Mouse (Mus musculus): ENCODE results near the gene Olfr1341. TPM values are rescaled to one million over a fixed set of nuclear protein-coding genes. Genes with fewer than 3 reads are reported as not detected.
A peak's percentile ranks its signal among the peaks of the same experiment; 100 is the strongest.

The Olfr1341 gene
- not detected in 2 replicates for polyA plus RNA-seq (2015; fragmentation: Nextera tagmentation; extraction: Ambion mirVana)

DNA sequence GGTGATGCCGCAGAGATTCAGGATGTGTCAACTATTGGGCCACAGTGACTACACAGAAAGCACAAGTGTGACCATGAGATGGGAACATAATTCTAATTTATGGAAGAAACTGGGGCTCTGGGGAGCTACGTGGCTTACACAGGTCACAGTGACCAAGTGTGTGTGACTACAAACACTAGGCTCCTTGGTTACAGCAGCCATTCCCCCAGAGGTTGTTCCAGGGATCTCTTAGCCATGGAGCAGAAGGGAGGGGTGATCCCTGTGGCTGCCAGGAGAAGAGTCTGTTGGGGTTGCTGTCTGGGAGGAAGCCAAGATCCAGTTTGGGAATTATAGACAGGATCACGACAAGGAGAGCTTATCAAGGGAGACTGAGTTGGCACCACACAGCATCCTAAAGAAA is at the start of gene Olfr1341:
Olfr1341 (plus strand) TSS at position 301 of the 400 bp plus-strand sequence.
- Histone ChIP-seq H3K9me3 (no peaks in the 10 kb centered on the region), H3K36me3 (no peaks in the 10 kb centered on the region), H3K27me3 (no peaks in the 10 kb centered on the region), H3K9ac (no peak within 1 kb of the TSS), H3K27ac (no peak within 1 kb of the TSS), H3K4me2 (replicated peaks) (no peak within 1 kb of the TSS), H3K4me1 (no peaks in the 10 kb centered on the region), H3K4me3 (no peak within 1 kb of the TSS)
- no peak for ATAC-seq (ENCODE audit: low FRiP score, low read depth)
- 81% methylated on average over 3 of the region's 3 CpGs for WGBS

DNA sequence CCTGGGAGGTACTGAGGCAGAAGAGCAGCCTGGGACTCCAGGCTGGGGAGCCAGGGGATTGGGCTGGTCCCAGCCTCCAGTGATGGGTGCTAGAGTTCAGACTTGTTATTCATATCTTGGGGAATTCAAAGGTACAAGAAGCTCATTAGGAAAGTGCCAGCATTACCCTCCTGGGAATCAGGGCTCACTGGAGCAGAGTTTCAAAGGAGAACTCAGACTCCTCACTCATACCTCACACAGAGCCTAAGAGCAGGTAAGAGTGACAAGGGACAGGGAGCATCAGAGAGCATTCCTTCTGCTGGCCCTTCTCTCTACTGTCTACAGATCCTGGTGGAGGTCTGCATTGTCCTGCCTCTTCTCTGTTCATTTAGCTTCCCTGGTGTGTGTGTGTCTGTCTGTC is 44.7 kb upstream of the Olfr1341 start, which contains the start of gene Olfr62:
Olfr62 (plus strand) TSS at position 301 of the 400 bp plus-strand sequence.
- no peak within 1 kb of the TSS for H3K9ac ChIP-seq
- no peak within 1 kb of the TSS for H3K27ac ChIP-seq
- no peak within 1 kb of the TSS for H3K4me2 ChIP-seq (replicated peaks)
- H3K4me3 ChIP-seq: no peak within 1 kb of the TSS
- ATAC-seq (ENCODE audit: low FRiP score, low read depth): no peak
- H3K4me1 ChIP-seq: no peaks in the 10 kb centered on the region
- no peaks in the 10 kb centered on the region for H3K36me3 ChIP-seq
- no peaks in the 10 kb centered on the region for H3K27me3 ChIP-seq
- no peaks in the 10 kb centered on the region for H3K9me3 ChIP-seq

DNA sequence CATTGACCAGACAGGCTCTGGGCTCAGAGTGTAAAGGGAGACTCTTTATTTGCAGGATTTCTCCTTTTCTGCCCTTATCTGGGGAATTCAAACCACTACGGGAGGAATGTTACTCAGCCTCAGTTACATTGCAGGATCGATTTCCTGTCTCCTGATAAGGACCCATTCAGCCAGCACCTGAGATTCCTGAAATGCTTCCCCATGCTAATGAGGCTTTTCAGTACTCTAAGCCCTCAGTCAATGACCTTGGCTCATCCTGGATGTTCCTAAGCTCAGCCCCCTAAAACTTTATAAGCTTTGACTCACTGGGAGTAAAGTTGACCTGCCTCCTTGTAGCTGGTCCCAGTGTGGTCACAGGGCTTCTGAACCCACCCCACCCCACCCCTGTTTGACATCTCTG is 16.2 kb upstream of the Olfr1341 start:
- H3K4me1 ChIP-seq: peaks cover 4% of the 10 kb centered on the region; the same call in 1 of the 2 replicates
- ATAC-seq (ENCODE audit: low FRiP score, low read depth): no peak
- no peak overlapping the region for H3K27ac ChIP-seq
- no peak overlapping the region for H3K4me2 ChIP-seq (replicated peaks)
- no peaks in the 10 kb centered on the region for H3K36me3 ChIP-seq
- no peak overlapping the region for H3K4me3 ChIP-seq
- H3K27me3 ChIP-seq: no peaks in the 10 kb centered on the region
- no peak overlapping the region for H3K9ac ChIP-seq
- WGBS: 64% methylated on average over 2 of the region's 2 CpGs
- no peaks in the 10 kb centered on the region for H3K9me3 ChIP-seq

DNA sequence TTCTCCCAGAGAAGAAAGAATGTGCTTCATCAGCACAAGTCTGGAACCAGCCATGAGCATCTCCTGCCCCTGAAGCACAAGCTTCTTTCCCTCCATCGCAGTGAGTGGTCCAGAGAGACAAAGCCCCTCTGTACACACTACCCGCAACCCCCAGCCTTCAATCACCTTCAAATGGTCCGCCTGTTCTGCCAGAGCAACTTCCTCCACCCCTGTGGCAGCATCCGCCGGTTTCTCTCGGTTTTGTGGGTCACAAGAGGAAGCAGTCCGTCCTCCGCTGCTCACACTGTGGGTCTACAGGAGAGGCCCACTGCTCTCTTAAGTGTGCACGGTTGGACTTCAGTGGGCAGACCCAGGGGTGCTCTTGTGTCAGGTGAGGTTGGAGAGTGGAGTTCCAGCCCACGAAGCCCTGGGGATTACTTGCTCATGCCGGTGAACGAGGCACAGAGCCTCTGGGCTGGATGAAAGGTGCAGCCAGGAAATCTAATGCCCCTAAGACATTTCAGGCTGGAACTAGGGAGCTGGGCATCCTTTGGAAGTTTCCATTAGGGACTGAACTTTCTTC is 10.8 kb upstream of the Olfr1341 start, which contains the start of gene Olfr1342:
Olfr1342 (minus strand) TSS at position 345 of the 562 bp plus-strand sequence.
- 37% methylated on average over 12 of the region's 12 CpGs for WGBS
- Histone ChIP-seq H3K9ac (no peak within 1 kb of the TSS), H3K4me1 (peaks cover 18% of the 10 kb centered on the region; the same call in 1 of the 2 replicates), H3K4me3 (no peak within 1 kb of the TSS), H3K4me2 (replicated peaks) (peak within 1 kb of the TSS; percentile 42), H3K27me3 (no peaks in the 10 kb centered on the region), H3K36me3 (no peaks in the 10 kb centered on the region), H3K9me3 (no peaks in the 10 kb centered on the region), H3K27ac (peak within 1 kb of the TSS; percentile 39; the same call in 1 of the 2 replicates)
- no peak for ATAC-seq (ENCODE audit: low FRiP score, low read depth)

DNA sequence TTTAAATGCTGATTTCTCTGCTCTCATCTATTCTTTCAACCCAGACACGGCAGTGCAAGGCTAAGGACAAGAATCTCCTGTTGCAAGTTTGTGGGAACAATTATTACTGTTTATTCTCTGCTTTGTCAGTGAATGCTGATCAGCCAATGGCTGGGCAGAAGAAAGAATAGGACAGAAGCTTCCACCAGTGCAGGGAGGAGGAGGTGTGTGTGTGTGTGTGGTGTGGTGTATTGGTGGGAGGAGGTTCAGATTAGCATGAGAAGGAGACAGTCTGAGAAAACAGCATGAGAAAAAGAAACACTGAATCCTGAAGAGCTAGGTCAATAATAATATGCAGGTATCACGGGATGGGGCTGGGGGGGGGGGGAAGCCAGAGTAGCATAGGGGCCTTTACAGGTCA is 9.5 kb upstream of the Olfr1341 start:
- no peaks in the 10 kb centered on the region for H3K27me3 ChIP-seq

DNA sequence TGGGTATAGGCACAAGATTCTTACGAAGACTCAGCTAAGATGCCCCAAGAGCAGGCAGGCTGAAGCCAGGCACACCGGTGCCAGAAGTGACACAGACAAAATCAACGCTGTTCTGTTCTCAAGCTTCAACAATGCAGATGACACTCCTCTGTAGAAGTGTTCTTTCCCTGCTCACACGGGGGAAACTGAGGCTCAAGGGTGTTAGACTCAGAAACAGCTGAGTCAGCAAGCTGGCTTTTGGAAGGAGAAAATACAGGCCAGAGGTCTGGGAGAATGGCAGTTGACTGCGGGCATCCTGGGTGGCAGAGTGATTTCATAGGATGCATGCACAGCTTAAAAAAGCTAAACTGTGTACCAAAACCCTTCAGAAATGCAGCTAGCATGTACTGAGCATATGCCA is 4.8 kb downstream of the Olfr1341 start:
- H3K4me2 ChIP-seq (replicated peaks): no peak overlapping the region
- no peaks in the 10 kb centered on the region for H3K4me1 ChIP-seq
- H3K36me3 ChIP-seq: no peaks in the 10 kb centered on the region
- no peak overlapping the region for H3K27ac ChIP-seq
- WGBS: 84% methylated on average over 5 of the region's 5 CpGs
- no peaks in the 10 kb centered on the region for H3K9me3 ChIP-seq
- H3K9ac ChIP-seq: no peak overlapping the region
- no peak overlapping the region for H3K4me3 ChIP-seq
- ATAC-seq (ENCODE audit: low FRiP score, low read depth): no peak
- H3K27me3 ChIP-seq: no peaks in the 10 kb centered on the region

More for the DNA sequence above, 9.5 kb upstream of the Olfr1341 start:
- H3K9me3 ChIP-seq: no peaks in the 10 kb centered on the region
- peaks cover 18% of the 10 kb centered on the region; the same call in 1 of the 2 replicates for H3K4me1 ChIP-seq
- H3K27ac ChIP-seq: no peak overlapping the region
- H3K4me2 ChIP-seq (replicated peaks): no peak overlapping the region
- H3K4me3 ChIP-seq: no peak overlapping the region
- no peaks in the 10 kb centered on the region for H3K36me3 ChIP-seq
- no peak overlapping the region for H3K9ac ChIP-seq
- no peak for ATAC-seq (ENCODE audit: low FRiP score, low read depth)
- WGBS: 47% methylated on average over 2 of the region's 2 CpGs

DNA sequence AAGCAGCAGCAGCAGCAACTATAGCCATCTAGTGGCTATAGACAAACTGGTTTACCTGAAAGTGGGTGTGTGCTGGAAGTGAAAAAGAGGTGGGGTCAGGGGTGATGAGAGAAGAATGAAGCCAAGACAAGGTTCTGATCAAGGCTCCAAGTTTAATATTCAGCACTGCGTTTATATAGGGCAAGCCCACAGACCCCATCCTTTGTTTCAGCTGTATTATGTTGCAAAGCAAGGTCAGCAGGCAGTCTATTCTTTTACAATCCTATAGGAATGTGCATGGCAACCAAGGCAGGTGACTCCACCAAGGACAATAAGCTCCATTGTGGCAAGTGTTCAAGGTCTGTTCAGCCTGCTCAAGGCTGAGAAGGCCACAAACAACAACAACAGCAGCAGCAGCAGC is 8.3 kb downstream of the Olfr1341 start:
- Histone ChIP-seq H3K27ac (no peak overlapping the region), H3K4me2 (replicated peaks) (no peak overlapping the region), H3K4me3 (no peak overlapping the region), H3K9me3 (no peaks in the 10 kb centered on the region), H3K9ac (no peak overlapping the region), H3K4me1 (no peaks in the 10 kb centered on the region), H3K27me3 (no peaks in the 10 kb centered on the region), H3K36me3 (no peaks in the 10 kb centered on the region)
- 42% methylated on average over 1 of the region's 1 CpGs for WGBS
- ATAC-seq (ENCODE audit: low FRiP score, low read depth): no peak

DNA sequence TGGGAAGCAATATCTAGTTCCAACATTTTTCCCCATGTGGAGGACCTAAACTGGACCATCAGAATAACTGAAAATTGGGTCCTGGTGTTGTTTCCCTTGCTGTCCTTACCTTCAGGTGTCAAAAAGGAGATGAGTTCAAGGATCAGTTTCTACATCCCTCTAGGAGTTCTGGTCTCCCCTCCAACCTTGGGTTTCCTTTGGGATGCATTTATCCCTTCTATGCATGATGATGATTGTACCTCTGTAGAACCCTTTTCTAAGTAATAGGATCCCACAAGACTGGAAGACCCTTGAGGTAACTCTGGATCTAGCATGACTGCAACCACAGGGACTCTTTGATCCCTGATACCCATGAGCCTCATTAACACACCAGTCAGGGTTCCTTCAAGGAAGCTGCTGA is 16.5 kb downstream of the Olfr1341 start, which contains the start of gene Olfr1340:
Olfr1340 (plus strand) TSS at position 301 of the 400 bp plus-strand sequence.
- no peaks in the 10 kb centered on the region for H3K36me3 ChIP-seq
- H3K4me2 ChIP-seq (replicated peaks): no peak within 1 kb of the TSS
- no peak within 1 kb of the TSS for H3K9ac ChIP-seq
- H3K4me1 ChIP-seq: no peaks in the 10 kb centered on the region
- no peak within 1 kb of the TSS for H3K27ac ChIP-seq
- H3K27me3 ChIP-seq: no peaks in the 10 kb centered on the region
- ATAC-seq (ENCODE audit: low FRiP score, low read depth): no peak
- no peak within 1 kb of the TSS for H3K4me3 ChIP-seq
- H3K9me3 ChIP-seq: no peaks in the 10 kb centered on the region

DNA sequence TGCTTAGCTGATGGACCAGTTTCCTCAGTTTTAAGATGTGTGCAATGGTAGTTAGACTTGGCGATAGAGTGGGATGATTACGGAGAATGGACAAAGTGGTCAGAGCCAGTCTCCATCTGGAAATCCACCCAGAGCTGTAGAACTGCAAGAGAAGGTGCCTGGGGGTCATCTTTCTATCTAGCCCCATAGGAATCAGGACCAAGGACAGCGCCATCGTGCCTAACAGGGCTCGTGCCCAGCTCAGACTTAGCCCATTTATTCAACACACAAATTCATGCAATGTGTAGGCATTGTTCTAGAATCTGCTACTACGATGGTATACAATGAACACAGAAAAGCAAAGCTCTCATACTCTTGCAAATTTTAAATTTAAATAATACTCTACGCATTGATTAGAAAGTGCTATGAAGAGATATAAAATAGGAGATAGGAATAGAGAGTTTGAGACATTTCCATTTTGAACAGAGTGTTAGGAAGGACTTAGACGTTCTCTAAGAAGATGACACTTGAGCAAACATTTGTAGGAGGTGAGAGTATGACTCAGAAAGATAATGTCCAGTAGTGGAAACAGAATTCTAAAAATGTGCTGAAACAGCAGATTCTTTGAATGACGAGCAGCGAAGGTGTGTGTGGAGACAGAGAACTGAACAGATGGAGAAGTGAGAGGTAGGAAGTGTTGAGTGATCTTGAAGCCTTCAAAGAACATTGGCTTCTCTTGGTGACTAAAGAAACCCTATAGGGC is 18.6 kb downstream of the Olfr1341 start:
- Histone ChIP-seq H3K4me1 (no peaks in the 10 kb centered on the region), H3K9me3 (no peaks in the 10 kb centered on the region), H3K4me2 (replicated peaks) (no peak overlapping the region), H3K4me3 (no peak overlapping the region), H3K36me3 (no peaks in the 10 kb centered on the region), H3K9ac (no peak overlapping the region), H3K27me3 (no peaks in the 10 kb centered on the region), H3K27ac (no peak overlapping the region)
- WGBS: 56% methylated on average over 10 of the region's 10 CpGs
- ATAC-seq (ENCODE audit: low FRiP score, low read depth): no peak

DNA sequence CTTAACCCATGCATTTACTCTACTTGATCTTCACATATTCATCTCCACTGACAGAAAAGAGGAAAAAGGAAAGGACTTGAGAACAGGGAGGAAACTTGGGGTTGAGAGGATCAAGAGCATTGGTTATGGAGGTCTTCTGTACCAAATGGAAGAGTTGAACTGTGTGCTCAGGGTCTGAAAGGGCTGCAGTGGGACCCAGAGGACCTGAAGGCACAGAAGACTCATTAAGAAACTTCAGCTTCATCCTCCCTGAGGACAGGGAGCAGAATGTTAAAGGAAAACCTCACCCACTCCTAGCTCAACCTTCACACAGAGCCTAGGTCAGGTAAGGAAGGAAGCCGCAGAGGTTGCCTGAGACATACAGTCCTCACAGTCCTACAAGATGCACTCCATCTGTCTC is 28.6 kb downstream of the Olfr1341 start, which contains the start of gene Olfr1339:
Olfr1339 (plus strand) TSS at position 301 of the 400 bp plus-strand sequence.
- 70% methylated on average over 1 of the region's 1 CpGs for WGBS

DNA sequence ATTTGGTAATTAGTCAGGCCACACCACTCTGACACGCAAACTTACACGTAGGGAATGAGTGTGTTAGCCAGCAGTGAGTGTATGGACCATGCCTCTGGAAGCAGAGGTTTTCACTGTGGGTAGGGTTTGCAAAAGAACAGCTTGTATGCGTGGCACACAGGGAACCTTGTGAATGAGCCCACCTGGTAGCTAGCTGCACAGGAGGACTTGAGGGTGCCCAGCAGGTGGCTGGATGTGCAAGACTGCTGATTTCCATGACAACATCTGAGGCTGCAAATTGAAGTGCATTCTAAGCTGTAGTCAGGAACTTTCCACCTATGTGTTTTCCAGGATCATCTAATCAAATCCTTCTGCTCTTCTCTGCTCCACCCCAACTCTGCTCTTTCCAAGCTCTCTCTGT is 36.3 kb downstream of the Olfr1341 start:
- no peaks in the 10 kb centered on the region for H3K9me3 ChIP-seq
- no peak overlapping the region for H3K4me2 ChIP-seq (replicated peaks)
- no peaks in the 10 kb centered on the region for H3K36me3 ChIP-seq
- peaks cover 38% of the 10 kb centered on the region for H3K27me3 ChIP-seq
- H3K9ac ChIP-seq: no peak overlapping the region
- no peak for ATAC-seq (ENCODE audit: low FRiP score, low read depth)
- H3K4me1 ChIP-seq: 0 out of 2 replicates have a peak, but pooled peaks cover 3% of the 10 kb centered on the region
- WGBS: 55% methylated on average over 3 of the region's 3 CpGs
- H3K27ac ChIP-seq: no peak overlapping the region
- no peak overlapping the region for H3K4me3 ChIP-seq

More for the DNA sequence above, 28.6 kb downstream of the Olfr1341 start, which contains the start of gene Olfr1339:
- no peak for ATAC-seq (ENCODE audit: low FRiP score, low read depth)
- no peak within 1 kb of the TSS for H3K4me3 ChIP-seq
- no peak within 1 kb of the TSS for H3K27ac ChIP-seq
- no peaks in the 10 kb centered on the region for H3K4me1 ChIP-seq
- no peak within 1 kb of the TSS for H3K9ac ChIP-seq
- H3K4me2 ChIP-seq (replicated peaks): no peak within 1 kb of the TSS
- H3K9me3 ChIP-seq: no peaks in the 10 kb centered on the region
- H3K27me3 ChIP-seq: no peaks in the 10 kb centered on the region
- H3K36me3 ChIP-seq: no peaks in the 10 kb centered on the region

DNA sequence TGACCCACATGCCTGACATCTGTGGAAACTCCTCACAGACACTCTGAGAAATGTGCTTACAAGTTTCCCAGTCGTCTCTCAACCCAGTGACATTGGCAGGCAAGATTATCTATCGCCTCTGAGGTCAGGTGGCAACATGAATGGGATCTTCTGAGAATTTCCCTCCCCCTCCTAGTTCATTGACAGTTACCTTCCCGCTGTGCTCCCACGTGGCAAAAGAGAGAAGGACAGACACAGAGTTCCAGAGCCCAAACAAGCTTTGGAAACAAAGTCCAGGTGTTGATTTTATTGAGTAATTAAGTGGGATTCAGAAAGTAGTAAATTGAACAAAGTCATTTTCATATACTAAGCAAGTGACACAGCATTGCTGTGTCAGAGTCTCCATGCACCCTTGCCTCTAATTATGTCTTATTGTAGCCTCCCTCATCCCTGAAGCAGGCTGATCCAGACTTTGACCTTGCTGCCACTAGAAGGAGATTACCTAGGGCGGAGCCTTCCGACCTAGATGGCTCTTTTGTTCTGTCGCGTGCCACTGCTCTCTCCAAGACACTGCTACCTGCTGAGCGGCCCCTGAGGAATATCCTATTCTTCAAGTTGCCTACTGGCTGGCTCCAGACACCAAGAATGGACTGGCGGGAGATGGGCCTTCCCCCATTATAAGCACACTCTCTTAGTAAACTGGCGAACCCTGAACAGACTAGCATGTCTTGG is 37.8 kb downstream of the Olfr1341 start:
- H3K4me2 ChIP-seq (replicated peaks): no peak overlapping the region
- peaks cover under 1% of the 10 kb centered on the region; the same call in 1 of the 2 replicates for H3K9me3 ChIP-seq
- ATAC-seq (ENCODE audit: low FRiP score, low read depth): no peak
- 12% methylated on average over 11 of the region's 11 CpGs for WGBS
- H3K27ac ChIP-seq: no peak overlapping the region
- no peak overlapping the region for H3K9ac ChIP-seq
- H3K4me3 ChIP-seq: no peak overlapping the region
- 0 out of 2 replicates have a peak, but pooled peaks cover 3% of the 10 kb centered on the region for H3K4me1 ChIP-seq
- H3K27me3 ChIP-seq: peaks cover 38% of the 10 kb centered on the region
- H3K36me3 ChIP-seq: no peaks in the 10 kb centered on the region
